Mouse (Mus musculus) right cerebral cortex, adult 2 months (tissue): ENCODE data around the gene Hexdc.

Source experiments
- DNase-seq, 2 experiments: peaks; one replicate each; pipeline ENCODE4 v3.0.0; 2021 to 2022; ENCODE audit warnings: low spot score in 2 of 2

Hexdc gene

DNA sequence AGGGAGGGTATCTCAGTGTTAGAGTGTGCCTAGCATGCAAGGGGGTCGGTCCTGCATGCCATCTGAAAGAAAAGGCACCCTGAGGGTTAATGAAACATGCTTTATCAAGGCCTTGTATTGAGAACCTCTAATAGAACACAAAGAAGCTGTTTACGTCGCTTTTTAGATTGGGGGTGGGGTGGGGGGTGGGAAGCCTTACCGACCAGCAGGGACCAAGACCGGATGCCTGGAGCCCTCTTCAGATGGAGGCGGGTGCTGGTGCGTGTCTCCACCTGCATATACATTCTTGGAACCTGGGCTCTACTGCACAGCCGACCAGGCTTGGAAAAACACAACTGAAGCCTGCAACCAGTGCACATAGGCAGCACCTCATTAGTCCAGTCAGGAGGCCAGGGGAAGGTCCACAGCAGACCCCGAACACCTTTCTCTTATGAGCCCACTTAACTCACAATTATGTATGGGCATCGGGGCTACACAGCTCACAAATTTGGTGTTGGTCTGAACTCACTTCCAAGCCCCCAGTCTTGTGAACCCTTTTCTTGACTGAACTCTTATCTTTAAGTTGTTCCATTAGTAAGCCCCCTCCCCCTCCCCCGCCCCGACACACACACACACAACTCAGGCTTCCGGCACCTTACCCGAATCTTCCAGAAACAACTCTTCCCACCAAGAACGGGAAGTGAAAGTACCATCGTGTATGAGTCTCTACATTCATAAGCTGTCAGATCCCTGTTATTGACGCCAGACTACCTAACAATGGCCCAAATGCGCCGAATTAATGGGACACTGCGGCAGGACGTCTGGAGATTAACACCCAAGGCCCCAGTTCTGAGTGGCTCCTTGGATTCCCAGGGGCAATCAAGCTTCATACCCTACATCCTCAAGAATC lies 24.1 kb downstream of the Hexdc start:
- DNase-seq = no peak

DNA sequence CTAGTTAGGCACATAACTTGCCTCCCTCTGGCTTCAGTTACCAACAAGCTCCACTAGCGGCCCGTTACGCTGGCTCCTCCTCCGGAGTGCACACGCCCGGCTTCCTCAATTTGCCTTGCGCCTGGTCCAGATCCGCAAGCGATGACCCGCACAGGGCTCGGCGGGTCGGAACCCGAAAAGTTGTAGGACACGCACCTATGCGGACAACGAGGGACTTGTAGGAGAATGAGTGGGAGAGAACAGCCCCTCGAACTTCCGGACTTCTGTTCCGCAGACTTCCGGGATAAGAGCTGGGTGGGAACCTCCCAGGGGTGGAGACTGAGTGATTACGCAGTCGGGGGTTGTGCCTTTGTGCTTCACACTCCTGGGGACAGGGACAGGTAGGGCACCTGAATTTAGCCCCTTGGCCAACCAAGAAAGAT lies 24.8 kb downstream of the Hexdc start, which contains the start of gene Cybc1:
TSS of gene Cybc1 (minus strand) at position 305 of the 422 bp plus-strand sequence.
- peak; percentile 73 to 76 for DNase-seq

DNA sequence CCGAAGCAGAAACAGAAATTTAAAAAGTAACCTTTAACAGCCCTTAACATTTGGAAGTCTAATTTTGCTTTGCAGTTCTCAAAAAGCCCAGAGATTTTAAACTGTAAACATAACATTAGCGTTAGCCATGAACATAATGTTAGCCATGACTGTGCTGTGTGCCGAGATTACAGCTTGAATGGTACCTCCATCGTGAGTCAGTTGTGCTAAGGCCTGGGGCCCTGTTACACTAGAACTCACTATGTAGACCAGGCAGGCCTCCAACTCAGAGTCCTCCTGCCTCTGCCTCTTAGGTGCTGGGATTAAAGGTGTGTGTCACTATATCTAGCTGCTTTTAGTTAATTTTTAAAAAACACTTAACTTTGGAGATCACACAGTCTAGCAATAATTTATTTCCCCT lies 27.0 kb downstream of the Hexdc start:
- DNase-seq = no peak

DNA sequence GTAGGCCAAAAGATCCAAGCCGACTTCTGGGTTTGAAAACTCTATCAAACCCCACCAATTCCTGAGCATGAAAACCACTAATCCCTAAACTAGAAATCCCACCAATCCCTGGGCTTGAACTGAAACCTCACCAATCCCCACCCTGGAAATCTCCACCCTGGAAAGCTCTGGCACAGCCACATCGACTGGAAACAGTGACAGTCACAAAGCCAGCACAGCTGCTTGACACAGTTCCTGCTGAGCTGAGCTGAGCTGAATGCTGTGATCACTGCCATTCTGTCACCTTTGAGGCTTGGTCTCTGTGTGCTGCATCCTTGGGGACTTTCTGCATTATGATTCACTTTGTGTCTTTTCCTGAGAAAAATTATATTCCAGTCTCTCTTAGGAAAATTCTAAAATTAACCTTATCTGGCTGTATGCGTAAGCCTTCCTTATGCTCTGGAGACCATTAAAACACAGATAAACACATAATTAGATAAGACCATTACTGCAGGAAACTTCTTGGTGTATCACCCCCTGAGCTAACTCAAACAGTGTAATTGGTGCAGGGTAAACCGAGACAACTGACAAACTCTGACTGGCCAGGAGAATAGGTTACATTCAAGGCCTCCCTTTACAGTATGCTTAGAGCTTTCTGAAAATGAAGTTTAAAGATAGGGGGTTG lies 27.5 kb downstream of the Hexdc start:
- DNase-seq = peak in 1 of 2 experiments; percentile 24

DNA sequence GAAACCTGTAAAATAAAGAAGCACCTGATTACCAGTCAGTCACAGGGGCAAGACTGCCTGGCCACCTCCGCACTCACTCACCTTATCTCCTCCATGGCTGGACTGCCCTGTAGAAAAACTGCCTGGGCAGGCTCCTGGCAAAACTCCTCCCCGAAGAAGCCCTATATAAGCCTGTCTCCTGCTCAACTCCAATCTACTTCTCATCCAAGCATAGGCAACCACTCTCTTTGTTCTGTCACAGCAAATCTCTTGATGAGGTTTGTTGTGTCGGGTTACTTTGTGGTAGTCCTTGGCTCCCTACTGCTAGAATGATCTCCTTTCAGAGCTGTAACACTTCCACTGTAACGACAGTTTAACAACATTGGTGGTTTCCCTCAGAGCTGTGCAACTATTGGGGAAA lies 28.5 kb downstream of the Hexdc start:
- no peak for DNase-seq

DNA sequence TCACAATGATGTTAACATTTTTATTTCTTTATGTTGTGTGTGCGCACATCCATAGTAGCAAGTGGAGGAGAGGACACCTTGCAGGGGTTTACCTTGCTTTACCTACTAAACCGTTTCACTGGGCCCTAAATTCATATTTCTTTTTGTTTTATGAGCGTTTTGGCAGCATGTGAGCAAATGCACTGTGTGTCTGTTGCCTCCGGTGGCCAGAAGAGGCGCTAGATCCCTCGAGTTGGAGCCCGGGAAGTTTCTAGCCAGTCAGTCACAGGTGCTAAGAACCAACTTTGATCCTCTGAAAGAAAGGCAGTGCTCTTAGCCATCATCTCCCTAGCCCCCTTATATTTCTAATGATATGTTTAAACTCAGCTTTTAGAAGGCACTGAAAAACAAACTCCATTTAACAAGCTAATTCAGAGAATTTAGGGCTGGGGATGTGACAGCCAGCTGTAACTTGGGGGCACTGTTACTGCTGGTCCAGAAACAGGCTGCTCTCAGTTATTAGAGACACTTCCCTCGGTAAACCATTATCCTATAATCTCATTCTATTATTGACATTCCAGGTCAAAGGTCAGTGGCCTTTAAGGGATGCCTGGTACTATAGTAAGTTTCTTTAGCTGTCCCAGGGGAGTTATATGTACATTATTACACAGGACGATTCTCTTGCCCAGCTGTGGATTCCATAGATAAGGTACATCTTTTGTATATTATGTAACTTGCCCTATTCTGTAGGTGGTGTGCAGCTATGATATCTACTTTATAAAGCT lies 31.4 kb downstream of the Hexdc start:
- no peak for DNase-seq

DNA sequence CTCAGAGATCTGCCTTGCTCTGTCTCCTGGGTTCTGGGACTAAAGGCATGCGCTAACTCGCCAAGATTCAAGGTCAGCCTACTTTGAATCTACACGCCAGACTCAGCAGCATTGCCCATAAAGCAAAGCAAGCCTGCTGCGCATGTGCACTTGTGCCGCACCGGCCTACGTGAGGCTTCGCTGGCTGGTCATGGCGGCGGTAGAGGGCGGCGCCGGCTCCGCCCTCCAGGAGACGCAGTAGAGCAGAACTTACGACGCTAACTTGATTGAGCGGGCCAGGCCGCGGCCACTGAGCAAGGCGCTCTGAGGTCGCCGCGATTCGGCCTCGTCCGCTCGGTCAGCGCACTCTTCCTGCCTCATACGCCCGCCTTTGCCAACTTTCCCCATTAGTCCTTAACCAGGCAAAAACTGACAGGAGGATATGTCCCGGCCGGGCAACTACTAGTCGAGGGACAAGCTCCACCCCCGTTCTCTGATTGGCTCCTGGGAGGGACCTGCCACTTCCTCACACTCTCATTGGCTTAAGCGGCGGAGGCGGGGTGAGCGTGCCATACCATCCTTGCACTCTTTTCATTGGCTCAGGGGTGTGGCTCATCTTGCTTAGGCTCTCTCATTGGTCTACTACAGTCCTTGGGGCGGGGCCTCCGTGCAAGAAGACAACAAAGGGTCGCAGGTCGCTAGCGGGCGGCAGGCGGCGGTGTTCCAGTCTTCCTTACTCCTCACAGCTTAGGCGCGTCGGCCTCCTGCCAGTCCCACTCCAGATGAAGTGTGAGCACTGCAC lies 32.5 kb downstream of the Hexdc start, which contains the start of gene Narf:
TSS of gene Narf (plus strand) at position 690 of the 781 bp plus-strand sequence.
- peak; percentile 98 to 99 for DNase-seq

DNA sequence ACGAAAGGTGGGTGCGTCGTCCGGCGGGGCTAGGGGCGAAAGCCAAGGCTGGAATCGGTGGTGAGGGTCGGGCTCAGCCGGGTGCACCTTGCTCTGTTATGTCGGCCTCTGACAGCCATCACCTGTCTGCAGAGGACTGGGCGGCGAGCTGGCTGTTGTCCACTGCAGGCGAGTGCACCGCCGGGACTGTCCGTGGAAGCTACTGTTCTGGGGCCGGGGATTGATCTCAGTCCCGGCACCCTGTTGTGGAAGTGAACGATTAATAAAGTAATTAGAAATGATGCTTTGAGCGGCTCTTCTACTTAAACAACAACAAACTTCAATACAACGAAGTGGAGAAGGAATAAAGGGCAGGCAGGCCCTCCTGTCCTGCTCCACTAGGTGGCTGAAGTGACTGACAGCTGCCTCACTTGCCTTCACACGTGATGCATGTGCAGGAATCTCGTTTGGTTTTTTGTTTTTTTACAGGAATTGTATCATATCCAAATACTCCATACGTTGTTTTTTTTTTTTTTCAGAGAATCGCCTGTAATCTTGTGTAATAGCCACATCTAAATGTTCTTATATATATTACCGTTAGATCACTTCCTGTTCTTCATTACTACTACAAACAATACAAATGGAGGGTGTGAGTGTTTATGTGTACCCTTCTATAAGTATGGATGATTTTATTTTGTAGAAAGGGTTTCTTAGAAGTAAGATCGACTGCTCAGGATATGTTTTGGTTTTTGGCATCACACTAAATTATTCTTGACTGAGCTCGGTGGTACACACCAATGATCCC lies 33.3 kb downstream of the Hexdc start:
- peak; percentile 24 to 47 for DNase-seq

DNA sequence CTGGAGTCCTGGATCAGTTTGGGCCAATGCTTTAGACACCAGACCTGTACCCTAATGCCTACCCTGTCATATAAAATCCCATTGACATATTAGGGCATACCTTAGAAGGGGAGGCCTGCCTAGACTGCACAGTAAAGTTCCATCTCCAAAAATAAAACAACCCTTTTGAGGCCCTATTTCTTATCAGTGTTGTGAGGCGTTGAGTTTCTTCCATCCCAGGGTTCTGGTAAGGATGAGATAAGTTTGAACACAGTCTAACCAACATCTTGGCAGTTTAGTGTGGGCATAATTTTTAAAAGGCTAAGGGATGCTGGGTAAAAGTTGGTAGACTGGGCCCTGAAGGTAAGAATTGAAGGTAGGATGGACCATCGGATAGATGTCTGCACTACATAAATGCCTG lies 35.4 kb downstream of the Hexdc start:
- no peak for DNase-seq

DNA sequence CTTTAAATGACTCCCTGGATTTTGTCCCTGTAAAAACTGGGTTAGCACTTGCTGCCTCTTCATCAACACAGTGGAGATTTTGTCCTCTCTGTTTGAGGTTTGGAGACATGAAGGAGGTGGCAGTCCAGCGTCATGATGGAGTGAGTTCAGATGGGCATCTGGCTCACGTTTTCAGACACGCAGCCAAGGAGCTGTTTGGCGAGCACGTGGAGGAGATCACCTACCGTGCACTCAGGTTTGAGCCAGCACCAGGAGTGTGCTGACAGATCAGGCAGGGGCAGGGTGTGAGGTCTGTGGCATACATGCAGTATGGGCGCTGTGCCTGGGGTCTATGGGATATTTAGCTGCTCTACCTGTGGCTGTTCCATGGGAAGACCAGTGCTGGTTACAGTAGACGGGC lies 46.0 kb downstream of the Hexdc start:
- DNase-seq = no peak

DNA sequence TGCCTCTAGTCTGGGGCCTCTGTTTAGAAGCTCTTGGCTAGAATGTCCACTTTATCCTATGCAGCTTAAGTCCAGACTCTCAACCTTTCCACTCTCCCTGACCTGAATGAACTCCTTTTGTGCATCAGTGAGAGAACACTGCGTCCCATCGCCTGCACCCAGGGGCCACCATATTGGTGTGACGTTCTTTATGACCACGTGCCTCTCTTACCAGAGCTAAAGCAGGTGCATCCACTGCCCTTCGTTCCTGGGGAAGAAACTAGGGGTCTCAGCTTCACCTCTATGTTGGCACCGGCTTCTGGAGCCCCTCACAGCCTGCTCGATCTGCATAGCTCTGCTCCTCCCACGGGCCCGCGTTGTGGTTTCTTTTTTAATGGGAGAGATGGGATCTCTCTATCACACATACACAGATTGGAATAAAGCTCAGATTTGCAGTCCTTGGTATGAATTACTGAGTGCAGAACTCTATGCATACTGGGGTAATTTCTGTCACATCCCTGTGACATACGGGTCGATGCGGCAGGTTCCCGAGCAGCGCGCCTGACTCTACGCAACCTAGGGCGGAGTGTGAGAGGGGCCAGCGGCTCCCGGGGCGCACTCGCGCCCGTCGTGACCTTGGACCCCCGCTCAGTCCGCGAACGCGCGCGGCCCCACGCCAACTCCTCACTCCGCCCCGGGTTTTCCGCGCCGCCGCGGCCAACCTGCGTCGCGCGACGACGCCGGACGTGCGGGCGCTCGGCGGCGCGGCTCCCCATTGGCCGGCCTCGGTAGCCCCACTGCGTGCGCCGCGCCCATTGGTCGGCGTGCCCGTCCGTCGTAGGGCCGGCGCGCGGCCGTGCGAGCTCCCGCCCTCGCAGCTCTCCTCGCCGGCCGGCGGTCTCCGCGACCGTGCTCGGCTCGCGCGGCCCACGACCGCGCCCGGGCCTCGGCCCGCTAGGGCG lies 55.2 kb downstream of the Hexdc start, which contains the start of gene Foxk2:
TSS of gene Foxk2 (plus strand) at position 831 of the 941 bp plus-strand sequence.
- peak; percentile 83 to 86 for DNase-seq

DNA sequence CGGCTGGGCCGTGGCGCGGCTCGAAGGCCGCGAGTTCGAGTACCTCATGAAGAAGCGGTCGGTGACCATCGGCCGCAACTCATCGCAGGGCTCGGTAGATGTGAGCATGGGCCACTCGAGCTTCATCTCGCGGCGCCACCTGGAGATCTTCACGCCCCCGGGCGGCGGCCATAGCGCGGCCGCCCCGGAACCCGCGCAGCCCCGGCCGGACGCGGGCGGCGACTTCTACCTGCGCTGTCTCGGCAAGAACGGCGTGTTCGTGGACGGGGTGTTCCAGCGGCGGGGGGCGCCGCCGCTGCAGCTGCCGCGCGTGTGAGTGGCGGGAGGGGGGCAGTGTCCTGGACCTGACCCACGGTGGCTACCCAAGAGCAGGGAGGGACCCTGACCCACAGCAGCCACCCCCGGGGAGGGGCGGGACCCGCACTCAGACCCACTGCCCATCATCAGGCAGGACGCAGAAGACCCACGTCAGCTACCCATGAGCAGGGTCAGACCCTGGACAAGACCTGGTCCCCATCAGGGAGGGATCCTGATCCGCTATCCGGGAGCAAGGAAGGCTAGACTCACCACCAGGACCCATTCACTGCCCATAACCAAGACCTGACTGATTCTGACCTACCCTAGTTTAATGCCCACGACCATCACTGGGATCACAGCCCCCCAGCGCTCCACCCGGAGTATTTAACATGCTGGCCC lies 56.1 kb downstream of the Hexdc start:
- DNase-seq = peak in 1 of 2 experiments; percentile 42

DNA sequence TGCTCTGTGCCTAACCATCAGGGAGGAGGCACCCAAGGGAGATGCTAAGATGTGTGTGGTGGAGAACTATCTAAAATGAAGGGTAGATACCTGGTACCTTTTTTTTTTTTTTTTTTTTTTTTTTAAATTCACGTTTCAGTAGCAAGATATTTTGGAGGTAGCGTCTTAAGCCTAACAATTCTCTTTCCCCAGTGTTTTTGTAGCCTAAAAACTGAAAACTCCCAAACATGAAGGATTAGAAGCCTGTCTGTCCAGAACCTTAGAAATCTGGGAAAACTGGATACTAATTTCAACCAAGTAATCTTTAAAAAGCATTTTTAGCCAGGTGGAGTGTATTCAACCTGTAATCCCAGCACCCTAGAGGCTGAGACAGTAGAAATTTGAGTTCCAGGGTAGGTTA lies 56.8 kb downstream of the Hexdc start:
- DNase-seq = no peak
